Mouse (Mus musculus) embryonic facial prominence, embryonic 13.5 days (tissue): ENCODE data around the gene Ndst2. TPM values are rescaled to one million over a fixed set of nuclear protein-coding genes. Genes with fewer than 3 reads are reported as not detected.

Experiments
- ATAC-seq: fragments of 200-750 bp; cut with Nextera tagmentation; 2 replicates; pipeline ENCODE4 v1.8.0; 2017; ENCODE audit warnings: low read depth; ENCODE audit not compliant: insufficient number of reproducible peaks, insufficient read depth, low FRiP score, low TSS enrichment
- H3K27ac ChIP-seq: fragments of 300-500 bp; sonication (generic); 2 replicates; pipeline ENCODE4 v1.5.1; 2015; ENCODE audit warnings: moderate library complexity, mild to moderate bottlenecking, inconsistent platforms
- H3K27me3 ChIP-seq: fragments of 300-500 bp; sonication (generic); 2 replicates; pipeline ENCODE4 v1.6.1; 2015; ENCODE audit warnings: mild to moderate bottlenecking, inconsistent platforms
- H3K36me3 ChIP-seq: fragments of 300-500 bp; sonication (generic); 2 replicates; pipeline ENCODE4 v1.6.1; 2015; ENCODE audit warnings: mild to moderate bottlenecking, inconsistent platforms
- H3K4me1 ChIP-seq: fragments of 300-500 bp; sonication (generic); 2 replicates; pipeline ENCODE4 v1.6.1; 2015; ENCODE audit warnings: inconsistent platforms
- H3K4me2 ChIP-seq: fragments of 300-500 bp; sonication (generic); 2 replicates; pipeline ENCODE4 v1.6.1; 2015; ENCODE audit warnings: moderate library complexity, mild to moderate bottlenecking, inconsistent platforms
- H3K4me3 ChIP-seq: fragments of 300-500 bp; sonication (generic); 2 replicates; pipeline ENCODE4 v1.5.1; 2015; ENCODE audit warnings: mild to moderate bottlenecking, inconsistent platforms
- H3K9ac ChIP-seq: fragments of 300-500 bp; sonication (generic); 2 replicates; pipeline ENCODE4 v1.6.1; 2015; ENCODE audit warnings: mild to moderate bottlenecking, inconsistent platforms
- H3K9me3 ChIP-seq: fragments of 300-500 bp; sonication (generic); 2 replicates; pipeline ENCODE4 v1.6.1; 2016; ENCODE audit warnings: inconsistent platforms
- WGBS: fragments of 180-500 bp; shearing (Covaris S2); methylation state at CpG from one replicate; pipeline ENCODE4 v1.1.7; 2015; ENCODE audit warnings: mixed read lengths; 5-methylcytosine and 5-hydroxymethylcytosine counted together
- polyA plus RNA-seq: library from polyadenylated mRNA; unstranded; fragments of >200 nt; fragmentation: Nextera tagmentation; extraction: Ambion mirVana; gene quantifications from 2 replicates; pipeline ENCODE4 v1.2.1, GENCODE M21; 2015

Gene Ndst2
- polyA plus RNA-seq = 27.5 and 28.5 TPM in 2 replicates

- peak within 1 kb of the TSS; percentile 80 for H3K4me2 ChIP-seq
- H3K9me3 ChIP-seq = no peaks in the 10 kb centered on the region
- peak within 1 kb of the TSS; percentile 83 for H3K4me3 ChIP-seq
- peaks cover 40% of the 10 kb centered on the region for H3K4me1 ChIP-seq
- peak within 1 kb of the TSS; percentile 94 for H3K27ac ChIP-seq
- H3K9ac ChIP-seq = peak within 1 kb of the TSS; percentile 87
- ATAC-seq = peak; percentile 96
- no peaks in the 10 kb centered on the region for H3K27me3 ChIP-seq
- peaks cover 61% of the 10 kb centered on the region for H3K36me3 ChIP-seq
- WGBS = under 1% methylated on average over 80 of the region's 81 CpGs
Measured at GRCm38 (mm10) chr14:20733952-20734774, at the start of gene Ndst2. Ndst2 (minus strand) TSS chr14:20734562.

- no peaks in the 10 kb centered on the region for H3K27me3 ChIP-seq
- no peak overlapping the region for H3K4me3 ChIP-seq
- 90% methylated on average over 6 of the region's 6 CpGs for WGBS
- ATAC-seq = no peak
- no peak overlapping the region for H3K4me2 ChIP-seq
- peaks cover 86% of the 10 kb centered on the region for H3K36me3 ChIP-seq
- peaks cover 25% of the 10 kb centered on the region for H3K4me1 ChIP-seq
- H3K9ac ChIP-seq = no peak overlapping the region
- no peaks in the 10 kb centered on the region for H3K9me3 ChIP-seq
- no peak overlapping the region for H3K27ac ChIP-seq
Measured at GRCm38 (mm10) chr14:20783526-20783925, 49.2 kb upstream of the Ndst2 start.

GRCm38 (mm10) chr14:20782860-20783259 lies 48.5 kb upstream of the Ndst2 start:
- 93% methylated on average over 7 of the region's 7 CpGs for WGBS
- no peaks in the 10 kb centered on the region for H3K9me3 ChIP-seq
- H3K4me3 ChIP-seq = no peak overlapping the region
- H3K36me3 ChIP-seq = peaks cover 86% of the 10 kb centered on the region
- H3K9ac ChIP-seq = no peak overlapping the region
- no peaks in the 10 kb centered on the region for H3K27me3 ChIP-seq
- no peak overlapping the region for H3K27ac ChIP-seq
- H3K4me1 ChIP-seq = peaks cover 23% of the 10 kb centered on the region
- H3K4me2 ChIP-seq = no peak overlapping the region
- no peak for ATAC-seq

GRCm38 (mm10) chr14:20780217-20780616 lies 45.9 kb upstream of the Ndst2 start:
- H3K36me3 ChIP-seq = peaks cover 74% of the 10 kb centered on the region
- no peak for ATAC-seq
- no peaks in the 10 kb centered on the region for H3K9me3 ChIP-seq
- no peak overlapping the region for H3K4me2 ChIP-seq
- H3K4me1 ChIP-seq = peaks cover 11% of the 10 kb centered on the region
- 92% methylated on average over 7 of the region's 8 CpGs for WGBS
- no peak overlapping the region for H3K27ac ChIP-seq
- no peak overlapping the region for H3K9ac ChIP-seq
- no peaks in the 10 kb centered on the region for H3K27me3 ChIP-seq
- no peak overlapping the region for H3K4me3 ChIP-seq

GRCm38 (mm10) chr14:20778496-20778895 lies 44.1 kb upstream of the Ndst2 start:
- Histone ChIP-seq H3K36me3 (peaks cover 57% of the 10 kb centered on the region), H3K9me3 (no peaks in the 10 kb centered on the region), H3K4me2 (no peak overlapping the region), H3K27me3 (no peaks in the 10 kb centered on the region), H3K4me1 (peaks cover 11% of the 10 kb centered on the region; the same call in 1 of the 2 replicates), H3K4me3 (no peak overlapping the region), H3K9ac (no peak overlapping the region), H3K27ac (no peak overlapping the region)
- ATAC-seq = no peak
- WGBS = 89% methylated on average over 8 of the region's 8 CpGs

GRCm38 (mm10) chr14:20775661-20776060 lies 41.3 kb upstream of the Ndst2 start:
- Histone ChIP-seq H3K9me3 (no peaks in the 10 kb centered on the region), H3K4me1 (peaks cover 14% of the 10 kb centered on the region; the same call in 1 of the 2 replicates), H3K9ac (no peak overlapping the region), H3K4me2 (no peak overlapping the region), H3K36me3 (peaks cover 44% of the 10 kb centered on the region), H3K27me3 (no peaks in the 10 kb centered on the region), H3K4me3 (no peak overlapping the region), H3K27ac (no peak overlapping the region)
- WGBS = 37% methylated on average over 6 of the region's 6 CpGs
- no peak for ATAC-seq

- Histone ChIP-seq H3K9ac (no peak overlapping the region), H3K27ac (no peak overlapping the region), H3K4me2 (no peak overlapping the region), H3K4me3 (no peak overlapping the region), H3K9me3 (no peaks in the 10 kb centered on the region), H3K4me1 (peaks cover 21% of the 10 kb centered on the region), H3K36me3 (peaks cover 50% of the 10 kb centered on the region), H3K27me3 (no peaks in the 10 kb centered on the region)
- 41% methylated on average over 3 of the region's 3 CpGs for WGBS
- ATAC-seq = no peak
Measured at GRCm38 (mm10) chr14:20773410-20773809, 39.0 kb upstream of the Ndst2 start.

- no peak overlapping the region for H3K9ac ChIP-seq
- peaks cover 50% of the 10 kb centered on the region for H3K36me3 ChIP-seq
- no peaks in the 10 kb centered on the region for H3K27me3 ChIP-seq
- 77% methylated on average over 6 of the region's 6 CpGs for WGBS
- ATAC-seq = no peak
- H3K4me2 ChIP-seq = no peak overlapping the region
- H3K9me3 ChIP-seq = no peaks in the 10 kb centered on the region
- peaks cover 24% of the 10 kb centered on the region for H3K4me1 ChIP-seq
- no peak overlapping the region for H3K27ac ChIP-seq
- H3K4me3 ChIP-seq = no peak overlapping the region
Measured at GRCm38 (mm10) chr14:20772808-20773207, 38.4 kb upstream of the Ndst2 start.

- peaks cover 45% of the 10 kb centered on the region for H3K36me3 ChIP-seq
- H3K27me3 ChIP-seq = no peaks in the 10 kb centered on the region
- no peak overlapping the region for H3K9ac ChIP-seq
- ATAC-seq = no peak
- no peak overlapping the region for H3K27ac ChIP-seq
- H3K4me3 ChIP-seq = no peak overlapping the region
- H3K4me2 ChIP-seq = no peak overlapping the region
- H3K4me1 ChIP-seq = peaks cover 24% of the 10 kb centered on the region
- WGBS = 81% methylated on average over 3 of the region's 3 CpGs
- H3K9me3 ChIP-seq = no peaks in the 10 kb centered on the region
Measured at GRCm38 (mm10) chr14:20771941-20772340, 37.6 kb upstream of the Ndst2 start.

- no peak for ATAC-seq
- Histone ChIP-seq H3K4me2 (no peak overlapping the region), H3K36me3 (peaks cover 62% of the 10 kb centered on the region), H3K27ac (0 out of 2 replicates have a peak overlapping the region, but pooled peaks have one; percentile 28), H3K4me1 (peaks cover 20% of the 10 kb centered on the region), H3K9me3 (no peaks in the 10 kb centered on the region), H3K4me3 (no peak overlapping the region), H3K9ac (no peak overlapping the region), H3K27me3 (no peaks in the 10 kb centered on the region)
- WGBS = 55% methylated on average over 5 of the region's 5 CpGs
Measured at GRCm38 (mm10) chr14:20768581-20768980, 34.2 kb upstream of the Ndst2 start.

- peaks cover 68% of the 10 kb centered on the region for H3K36me3 ChIP-seq
- no peak overlapping the region for H3K4me2 ChIP-seq
- no peaks in the 10 kb centered on the region for H3K27me3 ChIP-seq
- H3K9ac ChIP-seq = no peak overlapping the region
- peaks cover 16% of the 10 kb centered on the region for H3K4me1 ChIP-seq
- 88% methylated on average over 7 of the region's 7 CpGs for WGBS
- no peak overlapping the region for H3K27ac ChIP-seq
- no peak overlapping the region for H3K4me3 ChIP-seq
- H3K9me3 ChIP-seq = no peaks in the 10 kb centered on the region
- no peak for ATAC-seq
Measured at GRCm38 (mm10) chr14:20767936-20768335, 33.6 kb upstream of the Ndst2 start.

- no peak for ATAC-seq
- Histone ChIP-seq H3K9ac (no peak overlapping the region), H3K27me3 (no peaks in the 10 kb centered on the region), H3K27ac (no peak overlapping the region; the same call in 1 of the 2 replicates), H3K9me3 (no peaks in the 10 kb centered on the region), H3K4me3 (no peak overlapping the region), H3K4me2 (no peak overlapping the region), H3K4me1 (peaks cover 16% of the 10 kb centered on the region), H3K36me3 (peaks cover 75% of the 10 kb centered on the region)
- 25% methylated on average over 12 of the region's 12 CpGs for whole genome bisulfite sequencing
Measured at GRCm38 (mm10) chr14:20765642-20766258, 31.4 kb upstream of the Ndst2 start.
